Mouse (Mus musculus) G1E (cell line): ENCODE measurements around the gene Dscaml1.

Source experiments
- CTCF ChIP-seq: IDR thresholded peaks from 2 replicates; pipeline ENCODE4 v1.5.1; 2012; ENCODE audit warnings: low read depth, low read length, inconsistent platforms, mixed read lengths
- GATA1 ChIP-seq: IDR thresholded peaks from 2 replicates; pipeline ENCODE4 v1.6.1; 2012; ENCODE audit warnings: borderline replicate concordance, low read length, inconsistent platforms, mixed read lengths
- TAL1 ChIP-seq: conservative IDR thresholded peaks from 2 replicates; pipeline ENCODE4 v1.6.1; 2012; ENCODE audit warnings: low read depth, low read length, inconsistent platforms, mixed read lengths

GRCm38 (mm10) chr9:45745451-45745850 lies 319.0 kb downstream of the Dscaml1 start:
- TF ChIP-seq GATA1 (no peak), CTCF (no peak), TAL1 (no peak)
